In genomic region chr10:62093903-62094302, GRCm38 (mm10) we compare ENCODE assay signal across 27 mouse cellular contexts. TPM values are rescaled to one million over a fixed set of nuclear protein-coding genes. Genes with fewer than 3 reads are reported as not detected.
DNase-seq lines count a peak whose midpoint lies in the region; ATAC-seq and TF ChIP-seq lines count a peak whose summit lies in the region.
"Had no signal": no experiment of that assay in that cellular context is flagged by ENCODE, and none has a peak within 500 bp of the region (broad histone marks: within the 10 kb centered on the region; RNA-seq: fewer than 3 reads in every experiment).

No protein-coding gene starts in this region.

- TF ChIP-seq EP300 in CH12.LX (IDR thresholded peaks at IDR 0.05; ENCODE audit: low read length): no peak

- peak; percentile 39 to 53; a peak in 3 of 4 replicates for ATAC-seq in hematopoietic stem cell, adult 5-6 weeks (replicated peaks in 1 of 2; ENCODE audit: insufficient read depth in 1 of 2, low FRiP score in 2 of 2, low TSS enrichment in 1 of 2, low read depth in 1 of 2, poor library complexity in 2 of 2, severe bottlenecking in 2 of 2)
- no peak for ATAC-seq in activated CD4-positive, CD25-positive, alpha-beta regulatory T cell, adult 4 months
- ATAC-seq: CD4-positive, CD25-positive, alpha-beta regulatory T cell, adult 4 months; forebrain, embryonic 14.5 days; forebrain, embryonic 16.5 days had no signal

- no peak overlapping the region for H3K4me2 ChIP-seq in CH12.LX (ENCODE audit: insufficient read depth, low read depth, poor library complexity, severe bottlenecking)
- H3K4me2 ChIP-seq: embryonic facial prominence, embryonic 13.5 days; embryonic facial prominence, embryonic 15.5 days; forebrain, embryonic 12.5 days had no signal

- no peak for TF ChIP-seq RAD21 in CH12.LX (IDR thresholded peaks at IDR 0.05; ENCODE audit: low read depth, low read length)

- TF ChIP-seq POLR2A in CH12.LX (IDR thresholded peaks at IDR 0.05; ENCODE audit: low read depth, low read length): no peak

- in situ Hi-C loops in CH12.LX (cut with MboI; ENCODE audit: low pct_ligation_motif_present, low pct_unique_long_range_greater_than_20kb, low sequenced_read_pairs): no loop called here

- peaks cover 0 to 17% of the 10 kb centered on the region in 2 experiments; a peak in 2 of 4 replicates for H3K4me1 ChIP-seq in CH12.LX (ENCODE audit: control insufficient read depth in 1 of 2, insufficient read depth in 2 of 2)
- H3K4me1 ChIP-seq: embryonic facial prominence, embryonic 15.5 days; forebrain, embryonic 10.5 days; forebrain, embryonic 12.5 days had no signal

- dilution Hi-C loops in CH12.LX (cut with MboI; ENCODE audit: extremely low pct_ligation_motif_present, extremely low pct_unique_long_range_greater_than_20kb, low sequenced_read_pairs): no loop called here

- H3K9ac ChIP-seq in CH12.LX (ENCODE audit: insufficient read depth, low read depth): no peak overlapping the region
- H3K9ac ChIP-seq: embryonic facial prominence, embryonic 13.5 days; embryonic facial prominence, embryonic 15.5 days; forebrain, embryonic 12.5 days had no signal

- peaks cover 43% of the 10 kb centered on the region for H3K27me3 ChIP-seq in CH12.LX (replicated peaks)
- H3K27me3 ChIP-seq: embryonic facial prominence, embryonic 13.5 days; embryonic facial prominence, embryonic 15.5 days; forebrain, embryonic 12.5 days had no signal

- no peak overlapping the region for H3K4me3 ChIP-seq in CH12.LX (replicated peaks in 1 of 3; ENCODE audit: low read depth in 2 of 3, low read length in 2 of 3, poor library complexity in 1 of 3)
- H3K4me3 ChIP-seq: embryonic facial prominence, embryonic 13.5 days; embryonic facial prominence, embryonic 15.5 days; erythroblast, embryonic 14.5 days; forebrain, embryonic 10.5 days; forebrain, embryonic 12.5 days had no signal

- peaks cover 8% of the 10 kb centered on the region for H3K9me3 ChIP-seq in CH12.LX (replicated peaks; ENCODE audit: low read length)
- H3K9me3 ChIP-seq: embryonic facial prominence, embryonic 13.5 days; embryonic facial prominence, embryonic 15.5 days; forebrain, embryonic 10.5 days; forebrain, embryonic 12.5 days had no signal

- H3K79me2 ChIP-seq in CH12.LX (replicated peaks; ENCODE audit: control insufficient read depth, extremely low read depth, insufficient read depth, poor library complexity, severe bottlenecking): no peaks in the 10 kb centered on the region

- no peaks in the 10 kb centered on the region for H3K36me3 ChIP-seq in CH12.LX (replicated peaks in 1 of 2; ENCODE audit: control insufficient read depth in 1 of 2, insufficient read depth in 1 of 2, low read length in 1 of 2)
- H3K36me3 ChIP-seq: embryonic facial prominence, embryonic 13.5 days; embryonic facial prominence, embryonic 15.5 days; forebrain, embryonic 10.5 days; forebrain, embryonic 12.5 days had no signal

- no peak for TF ChIP-seq CTCF in CH12.LX (conservative IDR thresholded peaks at IDR 0.05 in 1 of 2, IDR thresholded peaks at IDR 0.05 in 1 of 2; ENCODE audit: low read depth in 2 of 2, low read length in 2 of 2)

- H3K27ac ChIP-seq in CH12.LX (ENCODE audit: insufficient read depth, low read depth): no peak overlapping the region
- H3K27ac ChIP-seq: embryonic facial prominence, embryonic 13.5 days; embryonic facial prominence, embryonic 15.5 days; forebrain, embryonic 10.5 days; forebrain, embryonic 12.5 days had no signal

- peak; percentile 10 for DNase-seq in ovary, adult 18-20 months (ENCODE audit: low spot score)
- DNase-seq in ovary, postnatal 14 days (ENCODE audit: low spot score): no peak
- peak; percentile 4 for DNase-seq in 416B (ENCODE audit: low read depth)
- DNase-seq in CH12.LX (ENCODE audit: extremely low read depth): peak; percentile 31
- no peak for DNase-seq in left cerebral cortex, adult 11 months (ENCODE audit: low spot score)
- DNase-seq: adrenal gland, adult 8-10 months; adrenal gland, postnatal 14 days; adrenal gland, postnatal 36 days; B cell, adult 2 months; cerebellum, adult 11-12 months; cerebellum, adult 2 months; cerebellum, adult 9-10 months; cerebellum, postnatal 10 days; cerebellum, postnatal 25 days; embryo, embryonic 11 days had no signal

TF ChIP-seq in CH12.LX, 34 proteins besides CTCF, POLR2A, EP300 and RAD21:
- TF ChIP-seq JUN (IDR thresholded peaks at IDR 0.05; ENCODE audit: insufficient read depth, low read depth, low read length): no peak
- TF ChIP-seq MEF2A (IDR thresholded peaks at IDR 0.05; ENCODE audit: borderline replicate concordance, low read depth, low read length): 0 out of 2 replicates have a peak, but pooled peaks have one; percentile 18
- TF ChIP-seq NELFE (IDR thresholded peaks at IDR 0.05; ENCODE audit: low read depth, low read length): no peak

RNA-seq across cellular contexts. Expression of gene Neurog3, which starts 39.0 kb away (rescaled TPM):
- not detected in 2 replicates for total RNA-seq in CH12.LX (2012; rRNA removed)
- not detected in 2 replicates for total RNA-seq in CH12.LX (2014; rRNA removed)
- not detected in 2 replicates for polyA plus RNA-seq in CH12.LX (2012; ENCODE audit: insufficient read length, low read depth)
- total RNA-seq in hematopoietic stem cell, adult 5-6 weeks (2017): not detected in 2 replicates
- not detected for polyA plus RNA-seq in activated CD4-positive, CD25-positive, alpha-beta regulatory T cell, adult 4 months (2017; shearing (Covaris generic))
- total RNA-seq: adrenal gland, adult 18-20 months; adrenal gland, adult 8-10 months; adrenal gland, postnatal 14 days; adrenal gland, postnatal 36 days; MEL had no signal
- polyA plus RNA-seq: CD4-positive, CD25-positive, alpha-beta regulatory T cell, adult 4 months; embryonic facial prominence, embryonic 13.5 days; embryonic facial prominence, embryonic 15.5 days; erythroblast, embryonic 14.5 days had no signal

RNA-seq across cellular contexts. Expression of gene Fam241b, which starts 49.8 kb away (rescaled TPM):
- total RNA-seq in CH12.LX (2012; rRNA removed): 0.21 and 0.38 TPM in 2 replicates
- total RNA-seq in CH12.LX (2014; rRNA removed): 0.28 TPM in 1 of 2 replicates, not detected in the other
- not detected in 2 replicates for polyA plus RNA-seq in CH12.LX (2012; ENCODE audit: insufficient read length, low read depth)
- total RNA-seq in hematopoietic stem cell, adult 5-6 weeks (2017): 2.2 and 3.1 TPM in 2 replicates
- 1 to 10 TPM; 2.9 to 3.3 TPM for polyA plus RNA-seq in activated CD4-positive, CD25-positive, alpha-beta regulatory T cell, adult 4 months (2017; shearing (Covaris generic))

Comparison
In these comparisons a context has a peak if more than half of its experiments do, and no peak if none do; other contexts are left out.
1. DNase-seq: peak in ovary, adult 18-20 months (single experiment), 416B (single experiment) and CH12.LX (single experiment); none in ovary, postnatal 14 days (single experiment) and left cerebral cortex, adult 11 months (single experiment).